Mouse (Mus musculus) forebrain, embryonic 14.5 days (tissue): Measurements from ENCODE around the gene Scgb1b2. TPM values are rescaled to one million over a fixed set of nuclear protein-coding genes. Genes with fewer than 3 reads are reported as not detected.

ENCODE experiments used
- ATAC-seq: fragments of 200-750 bp; cut with Nextera tagmentation; 2 replicates; pipeline ENCODE4 v1.8.0; 2017; ENCODE audit warnings: mild to moderate bottlenecking, moderate library complexity
- DNase-seq: peaks from one replicate; pipeline ENCODE4 v3.0.0-alpha.2; 2015; ENCODE audit warnings: low spot score
- H3K27ac ChIP-seq: fragments of 300-500 bp; sonication (generic); 2 replicates; pipeline ENCODE4 v1.5.1; 2014; ENCODE audit warnings: low read depth, mild to moderate bottlenecking, control low read depth, low read length, moderate library complexity
- H3K27me3 ChIP-seq: fragments of 300-500 bp; sonication (generic); replicated peaks from 2 replicates; pipeline ENCODE4 v1.6.1; 2014; ENCODE audit warnings: low read length, control low read depth, mixed read lengths; ENCODE audit not compliant: control insufficient read depth, insufficient read depth
- H3K36me3 ChIP-seq: fragments of 300-500 bp; sonication (generic); 2 replicates; pipeline ENCODE4 v1.6.1; 2014; ENCODE audit warnings: low read length, control low read depth; ENCODE audit not compliant: control insufficient read depth, insufficient read depth
- H3K4me1 ChIP-seq: fragments of 300-500 bp; sonication (generic); 2 replicates; pipeline ENCODE4 v1.6.1; 2014; ENCODE audit warnings: antibody characterized with exemption, low read length, control low read depth; ENCODE audit not compliant: control insufficient read depth, insufficient read depth
- H3K4me2 ChIP-seq: fragments of 300-500 bp; sonication (generic); 2 replicates; pipeline ENCODE4 v1.6.1; 2014; ENCODE audit warnings: mild to moderate bottlenecking, control low read depth, low read length
- H3K4me3 ChIP-seq: fragments of 300-500 bp; sonication (generic); 2 replicates; pipeline ENCODE4 v1.5.1; 2014; ENCODE audit warnings: low read depth, low read length, control low read depth
- H3K9ac ChIP-seq: fragments of 300-500 bp; sonication (generic); 2 replicates; pipeline ENCODE4 v1.6.1; 2014; ENCODE audit warnings: mild to moderate bottlenecking, low read length, control low read depth, moderate library complexity
- H3K9me3 ChIP-seq: fragments of 300-500 bp; sonication (generic); replicated peaks from 2 replicates; pipeline ENCODE4 v1.6.1; 2016; ENCODE audit warnings: low read length, control low read depth, mixed read lengths; ENCODE audit not compliant: control insufficient read depth
- WGBS: fragments of 180-500 bp; shearing (Covaris S2); extraction: QIAGEN DNeasy Blood & Tissue Kit; methylation state at CpG from one replicate; pipeline ENCODE4 v1.1.7; 2014; 5-methylcytosine and 5-hydroxymethylcytosine counted together
- polyA plus RNA-seq: library from polyadenylated mRNA; unstranded; fragments of >200 nt; fragmentation: Nextera tagmentation; extraction: Ambion mirVana; gene quantifications from 2 replicates; pipeline ENCODE4 v1.2.1, GENCODE M21; 2014

The Scgb1b2 gene
- not detected in 2 replicates for polyA plus RNA-seq

GRCm38 (mm10) chr7:31291721-31292120 is at the start of gene Scgb1b2:
Scgb1b2 (minus strand) TSS chr7:31291821.
- DNase-seq (no peak), ATAC-seq (no peak)
- H3K27me3 ChIP-seq: no peaks in the 10 kb centered on the region
- no peak within 1 kb of the TSS for H3K4me2 ChIP-seq
- 80% methylated on average over 3 of the region's 3 CpGs for WGBS
- no peaks in the 10 kb centered on the region for H3K36me3 ChIP-seq
- no peak within 1 kb of the TSS for H3K4me3 ChIP-seq
- no peaks in the 10 kb centered on the region for H3K4me1 ChIP-seq
- no peak within 1 kb of the TSS for H3K27ac ChIP-seq
- peaks cover 9% of the 10 kb centered on the region; the same call in 1 of the 2 replicates for H3K9me3 ChIP-seq
- no peak within 1 kb of the TSS for H3K9ac ChIP-seq

GRCm38 (mm10) chr7:31290208-31290607 is 1.4 kb downstream of the Scgb1b2 start, which contains the start of gene Scgb2b2:
Scgb2b2 (plus strand) TSS chr7:31290508.
- Histone ChIP-seq H3K27ac (no peak within 1 kb of the TSS), H3K4me2 (no peak within 1 kb of the TSS), H3K4me1 (no peaks in the 10 kb centered on the region), H3K36me3 (no peaks in the 10 kb centered on the region), H3K9me3 (peaks cover 9% of the 10 kb centered on the region; the same call in 1 of the 2 replicates), H3K4me3 (no peak within 1 kb of the TSS), H3K27me3 (no peaks in the 10 kb centered on the region), H3K9ac (no peak within 1 kb of the TSS)
- DNase-seq: no peak
- 86% methylated on average over 5 of the region's 5 CpGs for WGBS
- ATAC-seq: no peak

Other genes with a start within 250 kb of the Scgb1b2 start
- 17.2 and 18.4 TPM in 2 replicates for gene Fxyd5, start 249.3 kb downstream of the Scgb1b2 start, polyA plus RNA-seq
- gene Fxyd7, start 240.4 kb downstream of the Scgb1b2 start, polyA plus RNA-seq: 46.8 and 67.8 TPM in 2 replicates
- 9.4 and 12.3 TPM in 2 replicates for gene Fxyd1, start 234.6 kb downstream of the Scgb1b2 start, polyA plus RNA-seq
- gene Lgi4, start 232.5 kb downstream of the Scgb1b2 start, polyA plus RNA-seq: 0.08 and 0.15 TPM in 2 replicates
- not detected in 2 replicates for gene Fxyd3, start 215.1 kb downstream of the Scgb1b2 start, polyA plus RNA-seq
- not detected in 2 replicates for gene Hpn, start 176.5 kb downstream of the Scgb1b2 start, polyA plus RNA-seq
- 2.8 and 4.4 TPM in 2 replicates for gene Scn1b, start 164.8 kb downstream of the Scgb1b2 start, polyA plus RNA-seq
- gene Gramd1a, start 135.9 kb downstream of the Scgb1b2 start, polyA plus RNA-seq: 150 and 200 TPM in 2 replicates
- gene Scgb2b2, start 1.3 kb downstream of the Scgb1b2 start, polyA plus RNA-seq: not detected in 2 replicates
- gene Scgb2b3, start 70.3 kb upstream of the Scgb1b2 start, polyA plus RNA-seq: not detected in 2 replicates
- not detected in 2 replicates for gene Scgb1b3, start 83.8 kb upstream of the Scgb1b2 start, polyA plus RNA-seq